Mouse (Mus musculus) right cerebral cortex, adult 2 months (tissue): ENCODE results near the gene Prmt9.
A peak's percentile ranks its signal among the peaks of the same experiment; 100 is the strongest.

ENCODE experiments used
- DNase-seq, 2 experiments: peaks; one replicate each; pipeline ENCODE4 v3.0.0; 2021 to 2022; ENCODE audit warnings: low spot score in 2 of 2

Prmt9 gene

GRCm38 (mm10) chr8:77534358-77534992 lies 14.7 kb upstream of the Prmt9 start:
- DNase-seq: no peak

DNA sequence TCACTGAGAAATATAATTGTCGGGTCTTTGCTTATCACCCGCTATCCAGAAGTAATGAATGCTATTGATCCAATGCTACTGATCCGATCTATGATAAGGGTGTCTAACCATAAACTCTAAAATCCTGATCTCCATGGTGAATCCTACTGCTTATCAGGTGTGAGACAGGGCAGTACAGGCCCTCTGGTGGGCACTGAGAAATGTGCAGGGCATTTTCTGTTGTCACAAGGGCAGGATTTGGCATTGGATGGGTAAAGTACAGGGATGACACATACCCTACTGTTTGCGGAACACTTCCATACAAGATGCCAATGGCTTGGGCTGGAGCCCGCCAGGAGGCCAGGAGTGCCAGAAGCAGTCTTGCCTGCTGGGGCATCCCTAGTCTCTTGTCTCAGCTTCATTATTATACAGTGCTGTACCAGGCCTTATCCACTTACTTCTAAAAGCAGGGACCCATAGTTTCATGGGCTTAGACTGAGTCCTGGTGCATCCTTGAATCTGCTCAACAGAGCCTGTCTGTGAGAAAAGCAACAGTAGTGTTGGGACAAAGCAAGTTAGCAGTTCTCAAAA lies 14.1 kb upstream of the Prmt9 start:
- DNase-seq: peak; percentile 48 to 58

- DNase-seq: no peak
Measured at GRCm38 (mm10) chr8:77536821-77537220, 12.4 kb upstream of the Prmt9 start.

- no peak for DNase-seq
Measured at GRCm38 (mm10) chr8:77538256-77538655, 10.9 kb upstream of the Prmt9 start.

DNA sequence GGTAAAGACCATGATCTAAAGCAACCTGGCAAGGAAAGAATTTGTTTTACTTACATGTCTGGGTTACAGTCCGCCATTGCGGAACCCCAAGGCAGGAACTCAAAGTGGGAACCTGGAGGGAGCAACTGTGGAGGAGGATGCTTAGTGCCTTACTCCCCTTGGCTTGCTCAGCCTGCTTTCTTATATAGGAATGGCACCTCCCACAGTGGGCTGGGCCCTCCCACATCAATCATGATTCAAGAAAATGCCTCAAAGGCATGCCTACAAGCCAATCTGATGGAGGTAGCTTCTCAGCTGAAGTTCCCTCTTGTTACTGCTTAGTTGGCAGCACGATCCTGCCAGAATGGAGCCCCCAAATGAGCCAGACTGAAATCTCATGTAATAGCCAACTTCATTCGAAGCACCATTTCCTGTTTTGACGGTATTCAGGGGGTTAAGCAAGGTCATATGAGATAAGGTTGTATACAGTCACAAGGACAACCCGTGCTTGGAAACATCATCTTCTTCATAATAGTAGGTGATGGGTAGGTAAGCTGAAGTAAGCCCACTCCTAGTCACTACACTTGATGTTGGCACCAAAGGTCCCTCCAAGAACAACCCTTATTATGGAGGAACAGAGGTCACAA lies 5.9 kb upstream of the Prmt9 start:
- DNase-seq: no peak

- DNase-seq: no peak
Measured at GRCm38 (mm10) chr8:77544428-77544827, 4.8 kb upstream of the Prmt9 start.

DNA sequence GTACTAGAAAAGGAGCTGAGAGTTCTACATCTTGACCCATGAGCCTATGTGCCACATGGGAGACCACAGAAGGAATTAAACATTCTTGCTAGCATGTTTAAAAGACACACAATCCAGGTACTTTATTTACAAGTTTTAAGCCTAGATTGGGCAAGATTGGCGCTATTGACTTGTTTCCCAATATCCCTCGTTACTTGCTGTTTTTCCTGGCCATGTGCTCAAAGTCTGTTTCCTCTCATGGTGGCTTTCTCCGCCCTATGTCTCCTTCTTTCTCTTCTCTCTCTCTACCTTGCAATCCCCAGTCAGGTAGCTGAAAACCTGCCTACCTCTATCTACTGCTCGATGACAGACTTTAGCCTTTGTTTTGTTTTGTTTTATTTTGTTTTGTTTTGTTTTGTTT lies 3.6 kb upstream of the Prmt9 start:
- DNase-seq: no peak

- peak; percentile 13 for DNase-seq
Measured at GRCm38 (mm10) chr8:77549881-77550580, 834 bp downstream of the Prmt9 start.

- no peak for DNase-seq
Measured at GRCm38 (mm10) chr8:77552491-77552890, 3.3 kb downstream of the Prmt9 start.

DNA sequence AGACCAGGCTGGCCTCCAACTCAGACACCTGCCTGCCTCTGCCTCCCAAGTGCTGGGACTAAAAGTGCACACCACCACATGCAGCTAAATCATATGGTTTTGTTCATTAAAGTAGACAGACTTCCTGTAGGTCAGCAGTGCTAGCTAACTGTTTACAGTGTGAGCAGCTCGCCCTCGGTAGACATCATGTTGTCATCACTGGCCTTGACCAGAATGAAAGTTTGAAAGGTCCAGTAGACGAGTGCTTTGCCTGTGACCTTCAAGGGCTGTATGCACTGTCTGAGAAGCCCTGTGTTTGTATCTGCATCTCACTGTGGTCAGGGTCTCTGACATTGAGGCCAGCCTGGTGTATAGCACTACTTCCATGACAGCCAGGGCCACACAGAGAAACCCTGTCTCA lies 12.2 kb downstream of the Prmt9 start:
- DNase-seq: no peak

GRCm38 (mm10) chr8:77574229-77574628 lies 25.0 kb downstream of the Prmt9 start:
- DNase-seq: no peak

DNA sequence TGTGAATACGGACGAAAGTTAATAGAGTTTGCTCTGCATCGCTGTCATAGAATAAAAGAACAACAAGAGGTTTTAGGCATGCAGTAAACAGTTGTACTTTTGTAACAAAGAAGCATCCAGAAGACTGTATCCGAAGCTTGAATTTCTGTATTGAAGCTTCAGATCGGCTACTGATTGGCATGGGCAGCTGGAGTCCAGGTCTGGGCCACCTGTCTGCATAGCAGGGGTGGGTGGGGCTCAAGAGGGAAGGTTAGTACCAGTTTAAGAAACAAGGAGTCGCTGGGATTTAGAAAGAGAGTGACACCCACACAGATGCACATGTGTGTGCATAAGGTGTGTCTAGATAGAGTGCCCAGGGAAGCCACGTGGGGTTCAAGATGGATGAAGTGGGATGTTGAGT lies 28.5 kb downstream of the Prmt9 start:
- DNase-seq: no peak

- no peak for DNase-seq
Measured at GRCm38 (mm10) chr8:77584174-77584573, 35.0 kb downstream of the Prmt9 start.

DNA sequence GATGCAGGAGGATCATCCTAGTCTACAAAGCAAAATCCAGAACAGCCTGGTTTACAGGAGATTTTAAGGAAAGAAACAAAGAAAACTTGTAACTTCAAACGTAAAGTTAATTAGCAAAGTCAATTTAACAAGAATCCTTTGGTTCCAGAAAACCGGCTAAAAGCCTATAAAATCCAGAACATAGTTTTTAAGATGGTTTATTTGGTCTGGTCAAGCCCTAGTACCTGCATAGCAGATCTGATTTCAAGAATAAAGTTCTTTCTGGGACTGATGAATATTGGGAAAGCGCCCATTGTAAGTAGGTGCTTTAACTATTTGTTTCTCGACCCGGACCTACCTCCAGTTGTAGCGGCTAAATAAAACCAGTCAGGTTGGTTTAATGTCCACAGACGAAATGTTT lies 60.4 kb downstream of the Prmt9 start:
- DNase-seq: no peak

- DNase-seq: peak; percentile 98 to 100
Measured at GRCm38 (mm10) chr8:77610374-77610969, 61.3 kb downstream of the Prmt9 start, which contains the start of gene Tmem184c. Gene Tmem184c, minus strand, starts transcription at chr8:77610698.

GRCm38 (mm10) chr8:77617916-77618315 lies 68.7 kb downstream of the Prmt9 start:
- no peak for DNase-seq

DNA sequence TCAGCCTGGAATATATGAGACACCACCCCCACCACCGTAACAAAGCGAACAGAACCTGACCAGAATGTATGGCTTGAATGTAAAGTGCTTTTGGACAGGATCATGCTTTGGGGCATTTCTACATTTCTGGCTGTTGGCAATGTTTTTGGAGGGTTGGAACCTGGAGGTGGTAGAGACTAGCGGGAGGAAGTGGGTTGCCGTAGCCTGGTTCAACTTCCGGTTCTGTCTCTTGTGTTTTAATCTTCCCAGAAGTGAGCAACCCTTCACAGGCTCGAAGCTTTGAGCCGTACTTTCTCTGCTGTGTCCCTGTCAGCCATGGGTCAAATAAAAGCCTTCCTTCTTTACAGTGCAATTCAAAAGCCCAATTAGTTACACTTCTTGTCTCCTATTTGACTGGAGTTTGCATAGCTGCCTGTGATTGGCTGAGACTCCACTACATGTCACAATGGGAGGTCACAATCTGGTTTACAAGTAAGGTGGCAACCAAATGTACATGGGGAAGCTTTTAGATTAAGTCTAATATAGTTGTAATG lies 74.5 kb downstream of the Prmt9 start:
- no peak for DNase-seq

GRCm38 (mm10) chr8:77629858-77630537 lies 80.8 kb downstream of the Prmt9 start:
- peak; percentile 86 to 91 for DNase-seq

DNA sequence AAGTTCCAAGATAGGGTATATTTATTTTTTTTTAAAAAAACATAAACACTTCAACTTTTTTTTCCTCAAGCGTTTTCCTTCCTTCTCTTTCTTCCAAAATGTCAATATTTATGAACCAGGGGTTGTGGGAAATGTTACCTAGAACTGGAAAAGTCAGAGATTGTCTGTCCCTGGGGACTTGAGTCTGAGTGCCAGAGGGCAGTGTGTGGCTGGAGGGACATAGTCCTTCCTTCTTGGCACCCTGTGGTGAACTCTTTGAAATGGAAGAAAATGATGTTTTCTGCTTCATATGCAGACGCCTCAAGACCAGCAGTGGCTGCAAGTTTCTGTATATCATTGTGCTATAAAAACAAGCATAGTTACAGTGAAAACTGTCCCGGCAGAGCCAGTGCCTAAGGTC lies 81.5 kb downstream of the Prmt9 start:
- no peak for DNase-seq
